Mouse (Mus musculus): ENCODE data around the gene Sap18b. TPM values are rescaled to one million over a fixed set of nuclear protein-coding genes. Genes with fewer than 3 reads are reported as not detected.
"Not testable (repeated sequence)": the region's sequence is repeated elsewhere in the genome, so short reads cannot be mapped to it uniquely, and the experiment has no call there.

Gene Sap18b
- polyA plus RNA-seq, 1 experiment from 2014 or later: 278 TPM

DNA sequence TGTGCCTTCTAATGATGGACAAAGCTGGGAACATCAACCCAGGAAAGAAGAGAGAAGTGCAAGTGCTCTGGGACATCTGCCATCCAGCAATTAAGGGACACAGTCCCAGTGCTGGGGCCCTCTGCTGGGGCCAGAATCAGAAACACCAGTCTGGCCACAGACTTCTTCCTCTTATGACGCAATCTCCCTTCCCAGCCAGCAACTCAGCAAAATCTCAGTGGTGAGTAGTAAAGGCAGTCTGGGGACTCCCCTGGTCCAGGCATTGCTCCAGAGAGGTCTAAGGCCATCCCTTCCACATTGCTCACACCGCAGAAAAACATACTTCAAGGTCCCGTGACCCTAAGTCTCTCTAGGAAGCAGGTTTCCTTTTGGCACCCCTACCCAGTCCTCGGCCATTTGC, 27.1 kb downstream of the Sap18b start:
- ATAC-seq (ENCODE audit: low FRiP score): no peak
- WGBS: 77% methylated on average over 4 of the region's 4 CpGs
- Histone ChIP-seq H3K4me2 (peak overlapping the region; percentile 81), H3K36me3 (peaks cover 10% of the 10 kb centered on the region), H3K9ac (peak overlapping the region; percentile 78), H3K9me3 (no peaks in the 10 kb centered on the region), H3K4me1 (replicated peaks) (peaks cover 10% of the 10 kb centered on the region), H3K4me3 (peak overlapping the region; percentile 74), H3K27ac (no peak overlapping the region), H3K27me3 (no peaks in the 10 kb centered on the region)

DNA sequence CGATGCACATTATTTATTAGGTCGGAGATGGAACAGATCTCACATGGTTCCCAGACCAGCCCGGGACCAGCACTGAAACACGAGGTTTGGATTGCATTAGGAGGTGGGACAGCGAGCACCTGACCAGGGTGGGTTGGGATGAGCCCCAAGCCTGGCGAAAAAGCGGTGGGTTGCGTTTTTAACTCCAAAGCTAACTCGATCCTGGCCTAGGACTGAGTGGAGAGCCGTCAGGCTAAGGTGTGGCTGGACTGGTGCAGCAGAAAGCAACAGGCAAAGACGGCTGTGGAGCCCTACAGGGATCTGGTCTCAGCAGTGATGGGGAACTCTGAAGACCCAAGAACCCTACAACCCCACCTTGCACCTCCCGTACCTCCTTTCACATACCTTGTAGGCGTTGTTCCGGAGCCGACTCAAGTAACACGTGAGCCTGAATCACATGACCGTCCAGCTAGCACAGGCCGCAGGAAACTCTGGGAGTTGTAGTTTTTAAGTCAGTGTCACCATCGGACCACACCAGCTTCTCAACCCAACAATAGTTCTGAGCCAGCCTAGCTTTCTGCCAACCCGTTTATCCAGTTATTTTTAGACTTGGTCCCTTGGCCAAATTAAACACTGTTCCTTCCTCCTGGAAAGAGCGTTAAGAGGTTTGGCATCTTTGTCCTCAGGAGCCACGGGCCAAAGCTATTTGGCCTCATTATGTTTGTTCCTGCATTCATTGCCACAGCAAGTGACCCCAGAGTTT, 28.1 kb downstream of the Sap18b start, which contains the start of gene Slc38a7:
TSS of gene Slc38a7 (minus strand) at position 438 of the 742 bp plus-strand sequence.
- peak; percentile 96 for ATAC-seq (ENCODE audit: low FRiP score)

DNA sequence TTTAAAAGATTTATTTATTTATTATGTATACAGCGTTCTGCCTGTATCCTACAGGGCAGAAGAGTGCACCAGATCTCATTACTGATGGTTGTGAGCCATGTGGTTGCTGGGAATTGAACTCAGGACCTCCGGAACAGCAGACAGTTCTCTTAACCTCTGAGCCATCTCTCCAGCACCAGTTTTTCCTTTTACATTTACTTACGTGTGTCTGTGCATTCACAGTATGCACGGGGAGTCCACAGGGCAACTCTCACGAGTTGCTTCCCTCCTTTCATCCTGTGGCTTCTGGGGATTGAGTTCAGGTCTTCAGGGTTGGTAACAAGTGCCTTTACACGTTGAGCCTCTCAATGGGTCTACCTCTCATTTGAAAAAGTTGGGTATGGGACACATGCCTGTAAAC, 29.0 kb downstream of the Sap18b start:
- H3K9me3 ChIP-seq: no peaks in the 10 kb centered on the region
- ATAC-seq (ENCODE audit: low FRiP score): no peak

More for the DNA sequence above, 28.1 kb downstream of the Sap18b start, which contains the start of gene Slc38a7:
- Histone ChIP-seq H3K36me3 (peaks cover 3% of the 10 kb centered on the region), H3K27ac (no peak within 1 kb of the TSS), H3K9me3 (no peaks in the 10 kb centered on the region), H3K4me1 (replicated peaks) (peaks cover 10% of the 10 kb centered on the region), H3K4me3 (peak within 1 kb of the TSS; percentile 74), H3K27me3 (no peaks in the 10 kb centered on the region), H3K4me2 (peak within 1 kb of the TSS; percentile 81), H3K9ac (peak within 1 kb of the TSS; percentile 78)
- WGBS: 13% methylated on average over 22 of the region's 22 CpGs

GRCm38 (mm10) chr8:95863761-95864440, 38.8 kb downstream of the Sap18b start:
- not testable (repeated sequence) for H3K4me2 ChIP-seq; H3K27me3 ChIP-seq; H3K9me3 ChIP-seq; H3K4me3 ChIP-seq; H3K4me1 ChIP-seq (replicated peaks); H3K9ac ChIP-seq
- peak; percentile 43; the same call in 1 of the 2 replicates for ATAC-seq (ENCODE audit: low FRiP score)
- Histone ChIP-seq H3K36me3 (peaks cover 57% of the 10 kb centered on the region), H3K27ac (peak overlapping the region; percentile 8; the same call in 1 of the 2 replicates)
- WGBS: 78% methylated on average over 10 of the region's 11 CpGs

More for the DNA sequence above, 29.0 kb downstream of the Sap18b start:
- Histone ChIP-seq H3K27ac (no peak overlapping the region), H3K4me1 (replicated peaks) (peaks cover 10% of the 10 kb centered on the region), H3K36me3 (no peaks in the 10 kb centered on the region), H3K27me3 (no peaks in the 10 kb centered on the region), H3K4me3 (no peak overlapping the region), H3K4me2 (no peak overlapping the region), H3K9ac (no peak overlapping the region)
- WGBS: 90% methylated on average over 6 of the region's 6 CpGs

GRCm38 (mm10) chr8:95864851-95865250, 39.7 kb downstream of the Sap18b start:
- not testable (repeated sequence) for ATAC-seq (ENCODE audit: low FRiP score); H3K4me3 ChIP-seq; H3K4me2 ChIP-seq; H3K9ac ChIP-seq; H3K4me1 ChIP-seq (replicated peaks); H3K27ac ChIP-seq; H3K27me3 ChIP-seq; H3K9me3 ChIP-seq
- WGBS: 96% methylated on average over 18 of the region's 18 CpGs
- peaks cover 67% of the 10 kb centered on the region for H3K36me3 ChIP-seq

GRCm38 (mm10) chr8:95871690-95872089, 46.5 kb downstream of the Sap18b start:
- Histone ChIP-seq H3K9ac (no peak overlapping the region), H3K27me3 (no peaks in the 10 kb centered on the region), H3K27ac (no peak overlapping the region), H3K4me2 (no peak overlapping the region), H3K9me3 (no peaks in the 10 kb centered on the region), H3K4me3 (no peak overlapping the region), H3K36me3 (peaks cover 98% of the 10 kb centered on the region), H3K4me1 (replicated peaks) (no peaks in the 10 kb centered on the region)
- 92% methylated on average over 16 of the region's 16 CpGs for WGBS
- no peak for ATAC-seq (ENCODE audit: low FRiP score)

DNA sequence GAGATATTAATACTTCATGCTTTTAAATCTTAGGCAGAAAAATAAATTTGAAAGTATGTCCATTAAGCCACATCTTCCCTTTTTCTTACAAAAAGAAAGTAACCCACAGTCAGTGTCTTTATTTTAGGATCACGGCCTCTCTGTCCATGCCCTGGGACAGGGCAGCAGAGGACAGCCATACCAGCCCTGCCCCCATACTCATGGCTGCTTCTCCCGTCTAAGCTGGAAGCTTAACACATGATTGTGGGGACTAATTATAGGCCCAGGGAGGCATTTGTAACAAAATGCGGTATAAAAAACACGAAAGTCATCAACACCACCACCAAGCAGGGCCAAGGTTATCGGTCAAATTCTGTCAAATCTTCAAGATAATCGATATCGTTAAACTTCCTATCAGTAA, 50.1 kb downstream of the Sap18b start:
- 98% methylated on average over 7 of the region's 7 CpGs for WGBS
- H3K4me3 ChIP-seq: no peak overlapping the region
- no peak overlapping the region for H3K27ac ChIP-seq
- no peak overlapping the region for H3K9ac ChIP-seq
- ATAC-seq (ENCODE audit: low FRiP score): no peak
- H3K36me3 ChIP-seq: peaks cover 74% of the 10 kb centered on the region
- H3K4me1 ChIP-seq (replicated peaks): peaks cover 12% of the 10 kb centered on the region
- no peak overlapping the region for H3K4me2 ChIP-seq
- H3K9me3 ChIP-seq: no peaks in the 10 kb centered on the region
- H3K27me3 ChIP-seq: no peaks in the 10 kb centered on the region

Other genes starting within 250 kb of the Sap18b start
- gene Prss54, start 249.0 kb upstream of the Sap18b start, polyA plus RNA-seq (2015; fragmentation: Nextera tagmentation; extraction: Ambion mirVana): not detected in 2 replicates
- 8.1 and 8.2 TPM in 2 replicates for gene Gins3, start 191.9 kb upstream of the Sap18b start, polyA plus RNA-seq (2015; fragmentation: Nextera tagmentation; extraction: Ambion mirVana)
- gene Ndrg4, start 148.4 kb upstream of the Sap18b start, polyA plus RNA-seq (2015; fragmentation: Nextera tagmentation; extraction: Ambion mirVana): 224 and 229 TPM in 2 replicates
- 23.6 and 23.7 TPM in 2 replicates for gene Setd6, start 109.5 kb upstream of the Sap18b start, polyA plus RNA-seq (2015; fragmentation: Nextera tagmentation; extraction: Ambion mirVana)
- 41.0 and 46.4 TPM in 2 replicates for gene Cnot1, start 17.9 kb upstream of the Sap18b start, polyA plus RNA-seq (2015; fragmentation: Nextera tagmentation; extraction: Ambion mirVana)
- 20.8 and 24.6 TPM in 2 replicates for gene Slc38a7, start 28.2 kb downstream of the Sap18b start, polyA plus RNA-seq (2015; fragmentation: Nextera tagmentation; extraction: Ambion mirVana)
- 186 and 188 TPM in 2 replicates for gene Got2, start 63.2 kb downstream of the Sap18b start, polyA plus RNA-seq (2015; fragmentation: Nextera tagmentation; extraction: Ambion mirVana)

Measured in hindbrain, embryonic 13.5 days (tissue).